Mouse (Mus musculus) megakaryocyte, embryonic 14.5 days (primary cell): ENCODE data around the gene Nfkbia.

Experiments
- FLI1 ChIP-seq: IDR thresholded peaks from 2 replicates; pipeline ENCODE4 v1.6.1; 2012; ENCODE audit warnings: low read length, inconsistent platforms, mixed read lengths
- GATA1 ChIP-seq: IDR thresholded peaks from 3 replicates; pipeline ENCODE4 v1.6.1; 2012; ENCODE audit warnings: mixed read lengths, low read length, inconsistent platforms, borderline replicate concordance

DNA sequence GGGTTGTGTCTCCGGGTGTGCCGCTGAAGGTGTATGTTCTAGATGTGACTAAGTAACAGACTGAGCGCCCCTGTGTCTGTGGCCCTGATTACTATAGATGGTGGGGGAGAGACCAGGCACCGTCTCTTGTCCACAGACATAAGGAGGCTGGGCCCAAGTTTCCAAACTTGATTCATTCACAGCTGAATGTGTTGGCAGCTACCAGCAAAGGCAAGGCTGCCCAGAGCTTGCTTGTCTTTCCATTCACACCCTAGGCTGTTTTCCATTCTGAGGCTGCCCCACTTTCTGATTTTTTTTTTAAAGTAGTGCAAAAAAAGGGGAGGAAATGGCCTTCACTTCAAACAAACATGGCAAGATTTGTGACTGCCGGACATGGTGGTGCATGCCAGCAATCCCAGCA, 35.6 kb downstream of the Nfkbia start:
- TF ChIP-seq GATA1 (no peak), FLI1 (no peak)
